Mouse (Mus musculus) layer of hippocampus, adult 9-10 months (tissue): ENCODE results near the gene Crb1.
A peak's percentile ranks its signal among the peaks of the same experiment; 100 is the strongest.

Experiments used
- DNase-seq: peaks from one replicate; pipeline ENCODE4 v3.0.0; 2022; ENCODE audit warnings: low spot score

Gene Crb1

GRCm38 (mm10) chr1:139223804-139224203 lies 153.1 kb downstream of the Crb1 start:
- DNase-seq, result no peak

GRCm38 (mm10) chr1:139215311-139215710 lies 161.6 kb downstream of the Crb1 start:
- DNase-seq, result no peak

GRCm38 (mm10) chr1:139210505-139210904 lies 166.4 kb downstream of the Crb1 start:
- no peak for DNase-seq

GRCm38 (mm10) chr1:139209796-139210195 lies 167.1 kb downstream of the Crb1 start:
- DNase-seq, result no peak

- no peak for DNase-seq
Observed at GRCm38 (mm10) chr1:139206259-139206658, 170.6 kb downstream of the Crb1 start.

- DNase-seq, result peak; percentile 26
Observed at GRCm38 (mm10) chr1:139203026-139203425, 173.9 kb downstream of the Crb1 start.

- DNase-seq, result no peak
Observed at GRCm38 (mm10) chr1:139194428-139195028, 182.4 kb downstream of the Crb1 start.

- no peak for DNase-seq
Observed at GRCm38 (mm10) chr1:139194011-139194410, 182.9 kb downstream of the Crb1 start.

GRCm38 (mm10) chr1:139192635-139193034 lies 184.3 kb downstream of the Crb1 start:
- DNase-seq, result no peak

- DNase-seq, result no peak
Observed at GRCm38 (mm10) chr1:139180481-139181149, 196.3 kb downstream of the Crb1 start.

GRCm38 (mm10) chr1:139179707-139180106 lies 197.2 kb downstream of the Crb1 start:
- DNase-seq, result no peak

- no peak for DNase-seq
Observed at GRCm38 (mm10) chr1:139174058-139174832, 202.7 kb downstream of the Crb1 start.

GRCm38 (mm10) chr1:139162814-139163213 lies 214.1 kb downstream of the Crb1 start:
- DNase-seq, result peak; percentile 45

GRCm38 (mm10) chr1:139161619-139162018 lies 215.3 kb downstream of the Crb1 start:
- no peak for DNase-seq

GRCm38 (mm10) chr1:139156397-139156796 lies 220.5 kb downstream of the Crb1 start:
- peak; percentile 16 for DNase-seq

- DNase-seq, result no peak
Observed at GRCm38 (mm10) chr1:139153493-139153892, 223.4 kb downstream of the Crb1 start.

GRCm38 (mm10) chr1:139153006-139153405 lies 223.9 kb downstream of the Crb1 start:
- DNase-seq, result no peak
